Mouse (Mus musculus): ENCODE data around the gene Ankrd12.

DNA sequence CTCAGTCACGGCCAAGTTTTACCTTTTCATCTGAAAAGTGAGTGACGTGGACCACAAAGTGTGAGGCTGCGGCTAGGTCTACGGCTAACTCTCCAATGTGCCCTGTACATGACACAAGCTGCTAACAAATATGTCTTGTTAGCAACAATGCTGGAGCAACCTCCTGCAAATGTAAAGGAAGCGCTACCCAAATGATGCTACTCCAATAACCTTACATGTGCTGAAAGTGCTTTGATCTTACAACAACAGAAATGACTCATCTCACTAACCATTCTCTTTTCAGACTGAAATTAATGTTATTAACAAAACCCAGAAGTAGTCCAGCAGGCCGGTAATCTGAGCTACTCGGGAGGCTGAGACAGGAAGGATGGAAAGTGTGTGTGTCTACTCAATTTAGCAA, 2.9 kb downstream of the Ankrd12 start:
- TF ChIP-seq GATA1 (IDR thresholded peaks at IDR 0.05; ENCODE audit: borderline replicate concordance, low read length) (no peak), FLI1 (IDR thresholded peaks at IDR 0.05; ENCODE audit: low read length) (no peak)
